26 mouse cellular contexts compared by ENCODE assay signal in genomic region chr2:50463799-50464198, GRCm38 (mm10).
A peak's percentile ranks its signal among the peaks of the same experiment; 100 is the strongest.
DNase-seq lines count a peak whose midpoint lies in the region; ATAC-seq and TF ChIP-seq lines count a peak whose summit lies in the region.
"Had no signal": no experiment of that assay in that cellular context is flagged by ENCODE, and none has a peak within 500 bp of the region (broad histone marks: within the 10 kb centered on the region; RNA-seq: fewer than 3 reads in every experiment).

No protein-coding gene starts in this region.

- H3K4me2 ChIP-seq in kidney, embryonic 16.5 days (replicated peaks; ENCODE audit: low read depth, low read length), result no peak overlapping the region
- H3K4me2 ChIP-seq: embryonic facial prominence, embryonic 15.5 days; heart, embryonic 12.5 days; hindbrain, embryonic 13.5 days; intestine, embryonic 15.5 days; midbrain, embryonic 15.5 days had no signal

- H3K79me2 ChIP-seq in C2C12 (ENCODE audit: control insufficient read depth, insufficient read depth), result no peaks in the 10 kb centered on the region

- no peak overlapping the region for H3K4me3 ChIP-seq in kidney, adult 2 months (ENCODE audit: insufficient read depth, low read depth, low read length)
- no peak overlapping the region for H3K4me3 ChIP-seq in kidney, embryonic 16.5 days (ENCODE audit: low read length)
- no peak overlapping the region for H3K4me3 ChIP-seq in C2C12 (ENCODE audit: insufficient read depth, poor library complexity, severe bottlenecking)
- H3K4me3 ChIP-seq: embryonic facial prominence, embryonic 15.5 days; heart, embryonic 12.5 days; hindbrain, embryonic 13.5 days; intestine, embryonic 15.5 days; megakaryocyte, embryonic 14.5 days; midbrain, embryonic 15.5 days had no signal

- H3K9ac ChIP-seq in kidney, embryonic 16.5 days (replicated peaks; ENCODE audit: low read length), result no peak overlapping the region
- H3K9ac ChIP-seq: embryonic facial prominence, embryonic 15.5 days; heart, embryonic 12.5 days; hindbrain, embryonic 13.5 days; intestine, embryonic 15.5 days; midbrain, embryonic 15.5 days had no signal

- DNase-seq in kidney, adult 2 months, result peak; percentile 2
- peak; percentile 33 for DNase-seq in embryo, embryonic 10.5 days (ENCODE audit: low spot score)
- peak; percentile 40 for DNase-seq in forelimb bud, embryonic 11.5 days (ENCODE audit: low read depth, low spot score)
- DNase-seq in thymus, postnatal 25 days, result no peak
- no peak for DNase-seq in frontal cortex, postnatal 10 days (ENCODE audit: low spot score in 2 of 2)
- DNase-seq in cerebellum, postnatal 36 days, result no peak
- DNase-seq: adrenal gland, postnatal 14 days; B cell, adult 2 months; cerebellum, adult 18-20 months; cerebellum, postnatal 25 days; gastrocnemius, postnatal 10 days; heart, adult 11 months; heart, postnatal 14 days; kidney, postnatal 14 days; lung, postnatal 10 days; retina, postnatal 1 day; thymus, postnatal 14 days had no signal

- no peaks in the 10 kb centered on the region for H3K79me3 ChIP-seq in C2C12 (ENCODE audit: low read depth)

- H3ac ChIP-seq in C2C12 (ENCODE audit: control insufficient read depth, insufficient read length, low read depth), result no peak overlapping the region

- ATAC-seq in kidney, embryonic 16.5 days (ENCODE audit: low FRiP score, low TSS enrichment), result no peak
- ATAC-seq: activated CD4-positive, CD25-positive, alpha-beta regulatory T cell, adult 4 months; intestine, embryonic 15.5 days; midbrain, embryonic 15.5 days had no signal

- H3K4me1 ChIP-seq in kidney, adult 2 months (ENCODE audit: control insufficient read depth, insufficient read depth, low read length), result no peaks in the 10 kb centered on the region
- H3K4me1 ChIP-seq in kidney, embryonic 16.5 days (ENCODE audit: insufficient read depth, low read length), result no peaks in the 10 kb centered on the region
- H3K4me1 ChIP-seq: embryonic facial prominence, embryonic 15.5 days; heart, embryonic 12.5 days; hindbrain, embryonic 13.5 days; intestine, embryonic 15.5 days; megakaryocyte, embryonic 14.5 days; midbrain, embryonic 15.5 days had no signal

- no peak for TF ChIP-seq POLR2A in kidney, adult 2 months (IDR thresholded peaks at IDR 0.05; ENCODE audit: low read depth, low read length)

- H3K27me3 ChIP-seq in kidney, adult 2 months (replicated peaks; ENCODE audit: control insufficient read depth, insufficient read depth, low read length), result no peaks in the 10 kb centered on the region
- no peaks in the 10 kb centered on the region for H3K27me3 ChIP-seq in kidney, embryonic 16.5 days (ENCODE audit: insufficient read depth, low read length)
- no peaks in the 10 kb centered on the region for H3K27me3 ChIP-seq in C2C12 (ENCODE audit: control insufficient read depth, insufficient read depth, insufficient read length)
- H3K27me3 ChIP-seq: embryonic facial prominence, embryonic 15.5 days; heart, embryonic 12.5 days; hindbrain, embryonic 13.5 days; intestine, embryonic 15.5 days; megakaryocyte, embryonic 14.5 days; midbrain, embryonic 15.5 days had no signal

- no peaks in the 10 kb centered on the region for H3K36me3 ChIP-seq in kidney, adult 2 months (ENCODE audit: control insufficient read depth, insufficient read depth, low read length)
- H3K36me3 ChIP-seq in kidney, embryonic 16.5 days (ENCODE audit: insufficient read depth, low read length), result no peaks in the 10 kb centered on the region
- no peaks in the 10 kb centered on the region for H3K36me3 ChIP-seq in C2C12 (ENCODE audit: control insufficient read depth, insufficient read depth)
- H3K36me3 ChIP-seq: embryonic facial prominence, embryonic 15.5 days; heart, embryonic 12.5 days; hindbrain, embryonic 13.5 days; intestine, embryonic 15.5 days; midbrain, embryonic 15.5 days had no signal

- WGBS in kidney, adult 2 months, result 47% methylated on average over 4 of the region's 4 CpGs
- WGBS in kidney, embryonic 16.5 days, result 55% methylated on average over 4 of the region's 4 CpGs

- peaks cover 6% of the 10 kb centered on the region; the same call in 1 of the 2 replicates for H3K9me3 ChIP-seq in kidney, embryonic 16.5 days (ENCODE audit: low read length)
- H3K9me3 ChIP-seq: embryonic facial prominence, embryonic 15.5 days; heart, embryonic 12.5 days; intestine, embryonic 15.5 days had no signal

- H3K27ac ChIP-seq in kidney, adult 2 months (ENCODE audit: insufficient read depth, low read depth, low read length), result no peak overlapping the region
- H3K27ac ChIP-seq in kidney, embryonic 16.5 days (ENCODE audit: low read length), result no peak overlapping the region
- H3K27ac ChIP-seq: embryonic facial prominence, embryonic 15.5 days; hindbrain, embryonic 13.5 days; intestine, embryonic 15.5 days; midbrain, embryonic 15.5 days had no signal

- TF ChIP-seq CTCF in kidney, adult 2 months (conservative IDR thresholded peaks at IDR 0.05; ENCODE audit: insufficient read depth, insufficient read length, low read depth, low read length), result no peak
- no peak for TF ChIP-seq CTCF in C2C12 (IDR thresholded peaks at IDR 0.05; ENCODE audit: control insufficient read depth, insufficient read depth, insufficient read length)

TF ChIP-seq in C2C12, 6 proteins besides CTCF, POLR2A, EP300 and RAD21:
- peak; percentile 7 for TF ChIP-seq MYOD1 (IDR thresholded peaks at IDR 0.05; ENCODE audit: control insufficient read depth, insufficient read length, low read depth)
- TF ChIP-seq USF1 (IDR thresholded peaks at IDR 0.05; ENCODE audit: low read depth), result no peak
- peak; percentile 92 for TF ChIP-seq CEBPB (IDR thresholded peaks at IDR 0.05; ENCODE audit: low read depth)
- TF ChIP-seq MAX (IDR thresholded peaks at IDR 0.05), result peak; percentile 76
- TF ChIP-seq MYOG (IDR thresholded peaks at IDR 0.05; ENCODE audit: control insufficient read depth, extremely low read depth, insufficient read length), result no peak
- no peak for TF ChIP-seq FOSL1 (IDR thresholded peaks at IDR 0.05; ENCODE audit: insufficient read depth, low read length, poor library complexity, severe bottlenecking)

Comparison
In these comparisons a context has a peak if more than half of its experiments do, and no peak if none do; other contexts are left out.
1. DNase-seq: peak in kidney, adult 2 months (single experiment), embryo, embryonic 10.5 days (single experiment) and forelimb bud, embryonic 11.5 days (single experiment); none in thymus, postnatal 25 days (single experiment), frontal cortex, postnatal 10 days (0 of 2) and cerebellum, postnatal 36 days (0 of 2).